Mouse (Mus musculus): Measurements from ENCODE around the gene Hist1h1d. TPM values are rescaled to one million over a fixed set of nuclear protein-coding genes. Genes with fewer than 3 reads are reported as not detected.

Gene Hist1h1d
- polyA plus RNA-seq (2015; fragmentation: Nextera tagmentation; extraction: Ambion mirVana): 0.58 and 0.79 TPM in 2 replicates

- H3K9ac ChIP-seq (ENCODE audit: low read length): peak within 1 kb of the TSS; percentile 43
- peaks cover 15% of the 10 kb centered on the region for H3K4me1 ChIP-seq (replicated peaks; ENCODE audit: control insufficient read depth, insufficient read depth, low read length)
- H3K27me3 ChIP-seq (ENCODE audit: control insufficient read depth, insufficient read depth, low read depth, low read length): no peaks in the 10 kb centered on the region
- no peak for ATAC-seq (ENCODE audit: low read depth)
- peak within 1 kb of the TSS; percentile 64 for H3K4me2 ChIP-seq (ENCODE audit: low read depth, low read length)
- H3K27ac ChIP-seq (ENCODE audit: low read length): peak within 1 kb of the TSS; percentile 98
- H3K36me3 ChIP-seq (ENCODE audit: control insufficient read depth, insufficient read depth, low read length): no peaks in the 10 kb centered on the region
- no peak within 1 kb of the TSS; the same call in 1 of the 2 replicates for H3K4me3 ChIP-seq (ENCODE audit: low read length)
- H3K9me3 ChIP-seq (ENCODE audit: control insufficient read depth, low read length): no peaks in the 10 kb centered on the region
Measured at GRCm38 (mm10) chr13:23552962-23553361, at the start of gene Hist1h1d. Hist1h1d (plus strand) TSS chr13:23553262.

- no peak overlapping the region for H3K27ac ChIP-seq (ENCODE audit: low read length)
- H3K4me1 ChIP-seq (replicated peaks; ENCODE audit: control insufficient read depth, insufficient read depth, low read length): peaks cover 17% of the 10 kb centered on the region
- 2% methylated on average over 9 of the region's 9 CpGs for WGBS
- no peak for ATAC-seq (ENCODE audit: low read depth)
- no peaks in the 10 kb centered on the region for H3K36me3 ChIP-seq (ENCODE audit: control insufficient read depth, insufficient read depth, low read length)
- no peaks in the 10 kb centered on the region for H3K27me3 ChIP-seq (ENCODE audit: control insufficient read depth, insufficient read depth, low read depth, low read length)
- H3K9me3 ChIP-seq (ENCODE audit: control insufficient read depth, low read length): no peaks in the 10 kb centered on the region
- no peak overlapping the region for H3K4me2 ChIP-seq (ENCODE audit: low read depth, low read length)
- no peak overlapping the region for H3K4me3 ChIP-seq (ENCODE audit: low read length)
- H3K9ac ChIP-seq (ENCODE audit: low read length): no peak overlapping the region
Measured at GRCm38 (mm10) chr13:23503797-23504196, 49.3 kb upstream of the Hist1h1d start.

GRCm38 (mm10) chr13:23505662-23506345, 47.3 kb upstream of the Hist1h1d start:
- ATAC-seq (ENCODE audit: low read depth): no peak
- H3K27ac ChIP-seq (ENCODE audit: low read length): no peak overlapping the region

GRCm38 (mm10) chr13:23506351-23506750, 46.7 kb upstream of the Hist1h1d start:
- WGBS: 10% methylated on average over 13 of the region's 13 CpGs
- Histone ChIP-seq H3K4me2 (ENCODE audit: low read depth, low read length) (peak overlapping the region; percentile 54), H3K36me3 (ENCODE audit: control insufficient read depth, insufficient read depth, low read length) (no peaks in the 10 kb centered on the region), H3K9ac (ENCODE audit: low read length) (no peak overlapping the region), H3K27me3 (ENCODE audit: control insufficient read depth, insufficient read depth, low read depth, low read length) (no peaks in the 10 kb centered on the region), H3K27ac (ENCODE audit: low read length) (no peak overlapping the region), H3K9me3 (ENCODE audit: control insufficient read depth, low read length) (no peaks in the 10 kb centered on the region), H3K4me3 (ENCODE audit: low read length) (no peak overlapping the region; the same call in 1 of the 2 replicates), H3K4me1 (replicated peaks; ENCODE audit: control insufficient read depth, insufficient read depth, low read length) (peaks cover 15% of the 10 kb centered on the region)
- 0 out of 2 replicates have a peak, but pooled peaks have one; percentile 27 for ATAC-seq (ENCODE audit: low read depth)

More at GRCm38 (mm10) chr13:23505662-23506345, 47.3 kb upstream of the Hist1h1d start:
- 14% methylated on average over 14 of the region's 14 CpGs for whole genome bisulfite sequencing
- peak overlapping the region; percentile 49 for H3K9ac ChIP-seq (ENCODE audit: low read length)
- peak overlapping the region; percentile 30; the same call in 1 of the 2 replicates for H3K4me3 ChIP-seq (ENCODE audit: low read length)
- no peaks in the 10 kb centered on the region for H3K27me3 ChIP-seq (ENCODE audit: control insufficient read depth, insufficient read depth, low read depth, low read length)
- peaks cover 15% of the 10 kb centered on the region for H3K4me1 ChIP-seq (replicated peaks; ENCODE audit: control insufficient read depth, insufficient read depth, low read length)
- no peaks in the 10 kb centered on the region for H3K36me3 ChIP-seq (ENCODE audit: control insufficient read depth, insufficient read depth, low read length)
- no peaks in the 10 kb centered on the region for H3K9me3 ChIP-seq (ENCODE audit: control insufficient read depth, low read length)
- H3K4me2 ChIP-seq (ENCODE audit: low read depth, low read length): peak overlapping the region; percentile 54

DNA sequence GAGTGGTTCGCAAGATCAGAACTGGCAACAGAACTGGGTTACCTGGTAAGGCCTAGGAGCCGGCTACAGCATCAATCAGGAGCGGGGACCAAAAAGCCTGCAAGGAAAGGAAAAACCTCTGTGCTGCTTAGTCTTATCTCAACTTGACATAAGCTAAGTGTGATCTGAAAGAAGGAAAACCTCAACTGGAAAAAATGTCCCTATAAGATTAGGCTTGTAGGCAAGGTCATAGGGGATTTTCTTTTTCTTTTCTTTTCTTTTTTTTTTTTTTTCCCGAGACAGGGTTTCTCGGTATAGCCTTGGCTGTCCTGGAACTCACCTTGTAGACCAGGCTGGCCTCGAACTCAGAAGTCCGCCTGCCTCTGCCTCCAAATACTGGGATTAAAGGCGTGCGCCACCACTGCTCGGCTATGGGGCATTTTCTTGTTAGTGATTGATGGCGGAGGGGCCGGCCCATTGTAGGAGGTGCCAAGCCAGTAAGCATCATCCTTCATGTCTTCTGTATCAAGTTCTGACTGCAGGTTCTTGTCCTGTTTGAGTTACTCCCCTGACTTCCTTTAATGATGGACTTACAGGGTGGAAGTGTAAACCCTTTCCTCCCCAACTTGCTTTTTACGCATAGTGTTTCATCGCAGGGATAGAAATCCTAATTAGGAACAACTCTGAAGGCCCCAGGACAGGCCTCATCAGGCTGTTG, 46.1 kb upstream of the Hist1h1d start:
- Histone ChIP-seq H3K27me3 (ENCODE audit: control insufficient read depth, insufficient read depth, low read depth, low read length) (no peaks in the 10 kb centered on the region), H3K9ac (ENCODE audit: low read length) (no peak overlapping the region), H3K27ac (ENCODE audit: low read length) (no peak overlapping the region), H3K4me2 (ENCODE audit: low read depth, low read length) (no peak overlapping the region; the same call in 1 of the 2 replicates), H3K4me3 (ENCODE audit: low read length) (no peak overlapping the region), H3K4me1 (replicated peaks; ENCODE audit: control insufficient read depth, insufficient read depth, low read length) (peaks cover 12% of the 10 kb centered on the region), H3K36me3 (ENCODE audit: control insufficient read depth, insufficient read depth, low read length) (no peaks in the 10 kb centered on the region), H3K9me3 (ENCODE audit: control insufficient read depth, low read length) (no peaks in the 10 kb centered on the region)
- WGBS: 30% methylated on average over 14 of the region's 14 CpGs
- ATAC-seq (ENCODE audit: low read depth): no peak

GRCm38 (mm10) chr13:23510127-23510526, 42.9 kb upstream of the Hist1h1d start:
- no peak overlapping the region for H3K4me3 ChIP-seq (ENCODE audit: low read length)
- peaks cover 10% of the 10 kb centered on the region for H3K4me1 ChIP-seq (replicated peaks; ENCODE audit: control insufficient read depth, insufficient read depth, low read length)
- ATAC-seq (ENCODE audit: low read depth): no peak
- H3K27ac ChIP-seq (ENCODE audit: low read length): no peak overlapping the region
- H3K4me2 ChIP-seq (ENCODE audit: low read depth, low read length): no peak overlapping the region
- no peaks in the 10 kb centered on the region for H3K9me3 ChIP-seq (ENCODE audit: control insufficient read depth, low read length)
- no peaks in the 10 kb centered on the region for H3K36me3 ChIP-seq (ENCODE audit: control insufficient read depth, insufficient read depth, low read length)
- no peak overlapping the region for H3K9ac ChIP-seq (ENCODE audit: low read length)
- H3K27me3 ChIP-seq (ENCODE audit: control insufficient read depth, insufficient read depth, low read depth, low read length): no peaks in the 10 kb centered on the region
- 4% methylated on average over 1 of the region's 1 CpGs for WGBS

- no peaks in the 10 kb centered on the region for H3K9me3 ChIP-seq (ENCODE audit: control insufficient read depth, low read length)
- peaks cover 4% of the 10 kb centered on the region for H3K4me1 ChIP-seq (replicated peaks; ENCODE audit: control insufficient read depth, insufficient read depth, low read length)
- ATAC-seq (ENCODE audit: low read depth): no peak
- no peak overlapping the region for H3K4me2 ChIP-seq (ENCODE audit: low read depth, low read length)
- no peak overlapping the region for H3K4me3 ChIP-seq (ENCODE audit: low read length)
- H3K36me3 ChIP-seq (ENCODE audit: control insufficient read depth, insufficient read depth, low read length): no peaks in the 10 kb centered on the region
- WGBS: 58% methylated on average over 1 of the region's 1 CpGs
- H3K9ac ChIP-seq (ENCODE audit: low read length): no peak overlapping the region
- no peak overlapping the region for H3K27ac ChIP-seq (ENCODE audit: low read length)
- H3K27me3 ChIP-seq (ENCODE audit: control insufficient read depth, insufficient read depth, low read depth, low read length): no peaks in the 10 kb centered on the region
Measured at GRCm38 (mm10) chr13:23513517-23513916, 39.5 kb upstream of the Hist1h1d start.

DNA sequence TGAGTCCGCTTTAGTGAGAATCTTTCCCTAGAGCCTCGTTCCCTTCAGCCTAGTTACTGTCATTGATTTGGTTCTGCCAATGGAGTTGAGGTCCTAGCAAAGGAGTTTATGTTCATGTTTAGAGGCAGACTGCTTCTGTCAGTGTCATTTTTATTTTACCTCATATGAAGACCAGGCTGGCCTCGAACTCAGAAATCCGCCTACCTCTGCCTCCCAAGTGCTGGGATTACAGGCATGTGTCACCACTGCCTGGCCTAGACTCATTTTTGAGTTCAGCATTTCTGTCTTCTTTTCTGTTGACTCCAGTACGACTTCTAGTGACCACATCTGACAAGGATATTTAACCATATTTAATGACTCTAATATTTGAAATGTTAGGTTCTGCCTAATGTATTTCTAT, 37.8 kb upstream of the Hist1h1d start:
- Histone ChIP-seq H3K9me3 (ENCODE audit: control insufficient read depth, low read length) (no peaks in the 10 kb centered on the region), H3K4me2 (ENCODE audit: low read depth, low read length) (no peak overlapping the region), H3K9ac (ENCODE audit: low read length) (no peak overlapping the region), H3K4me3 (ENCODE audit: low read length) (no peak overlapping the region), H3K36me3 (ENCODE audit: control insufficient read depth, insufficient read depth, low read length) (no peaks in the 10 kb centered on the region), H3K27ac (ENCODE audit: low read length) (no peak overlapping the region), H3K4me1 (replicated peaks; ENCODE audit: control insufficient read depth, insufficient read depth, low read length) (peaks cover 4% of the 10 kb centered on the region), H3K27me3 (ENCODE audit: control insufficient read depth, insufficient read depth, low read depth, low read length) (no peaks in the 10 kb centered on the region)
- WGBS: 78% methylated on average over 5 of the region's 5 CpGs
- ATAC-seq (ENCODE audit: low read depth): no peak

DNA sequence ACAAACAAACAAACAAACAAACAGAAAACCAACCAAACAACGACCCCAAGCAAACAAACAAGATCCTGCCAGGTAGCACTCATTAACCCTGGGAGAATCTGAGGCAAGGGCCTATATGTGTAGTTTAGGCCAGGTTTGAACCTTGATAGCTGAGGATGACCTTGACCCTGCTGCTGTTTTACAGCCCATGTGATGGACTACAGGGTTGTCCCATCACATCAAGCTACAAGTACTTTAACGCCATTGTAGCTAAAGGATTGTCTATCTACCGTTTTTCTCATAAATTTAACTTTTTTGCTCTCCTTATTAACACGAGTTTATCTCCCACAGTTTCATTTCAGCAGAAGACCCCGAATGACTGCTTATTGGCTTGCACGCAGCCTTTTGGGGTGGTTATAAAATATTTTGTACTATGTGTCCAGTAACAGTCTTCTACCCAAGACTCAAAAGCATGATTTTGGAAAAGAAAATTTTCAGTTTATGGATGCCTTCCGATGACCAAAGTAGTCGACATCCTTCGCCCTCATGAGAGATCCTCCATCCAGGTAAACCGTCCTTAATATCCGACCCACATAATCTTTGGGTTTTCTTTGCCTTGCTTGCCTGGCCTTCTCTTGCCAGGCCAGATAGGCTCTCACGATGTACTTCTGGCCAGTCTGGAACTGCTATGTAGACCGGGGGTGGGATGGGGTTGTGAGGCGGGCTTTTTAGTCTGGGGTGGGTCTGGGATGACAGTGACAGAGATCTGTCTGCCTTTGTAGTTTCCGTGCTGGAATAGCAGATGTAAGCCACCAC, 37.0 kb upstream of the Hist1h1d start:
- no peak for ATAC-seq (ENCODE audit: low read depth)
- Histone ChIP-seq H3K4me1 (replicated peaks; ENCODE audit: control insufficient read depth, insufficient read depth, low read length) (peaks cover 4% of the 10 kb centered on the region), H3K27me3 (ENCODE audit: control insufficient read depth, insufficient read depth, low read depth, low read length) (no peaks in the 10 kb centered on the region), H3K4me3 (ENCODE audit: low read length) (peak overlapping the region; percentile 37), H3K27ac (ENCODE audit: low read length) (0 out of 2 replicates have a peak overlapping the region, but pooled peaks have one; percentile 22), H3K9ac (ENCODE audit: low read length) (peak overlapping the region; percentile 57; the same call in 1 of the 2 replicates), H3K4me2 (ENCODE audit: low read depth, low read length) (peak overlapping the region; percentile 60), H3K36me3 (ENCODE audit: control insufficient read depth, insufficient read depth, low read length) (no peaks in the 10 kb centered on the region), H3K9me3 (ENCODE audit: control insufficient read depth, low read length) (no peaks in the 10 kb centered on the region)
- WGBS: 47% methylated on average over 15 of the region's 15 CpGs
